In genomic region chr1:133181072-133182015, GRCm38 (mm10) we compare ENCODE assay signal across 8 mouse cellular contexts. TPM values are rescaled to one million over a fixed set of nuclear protein-coding genes. Genes with fewer than 3 reads are reported as not detected.
A peak's percentile ranks its signal among the peaks of the same experiment; 100 is the strongest.
DNase-seq lines count a peak whose midpoint lies in the region; ATAC-seq and TF ChIP-seq lines count a peak whose summit lies in the region.

No protein-coding gene starts in this region.

- H3K4me2 ChIP-seq in forebrain, embryonic 13.5 days, result peak overlapping the region; percentile 82
- H3K4me2 ChIP-seq in heart, postnatal 0 days (ENCODE audit: low read depth, low read length), result peak overlapping the region; percentile 69
- H3K4me2 ChIP-seq in liver, embryonic 15.5 days, result peak overlapping the region; percentile 50
- H3K4me2 ChIP-seq in neural tube, embryonic 14.5 days (ENCODE audit: low read depth, low read length), result peak overlapping the region; percentile 81

- H3K9ac ChIP-seq in forebrain, embryonic 13.5 days, result peak overlapping the region; percentile 82
- no peak overlapping the region for H3K9ac ChIP-seq in heart, postnatal 0 days (replicated peaks; ENCODE audit: low read depth, low read length)
- H3K9ac ChIP-seq in liver, embryonic 15.5 days, result no peak overlapping the region
- H3K9ac ChIP-seq in neural tube, embryonic 14.5 days (replicated peaks; ENCODE audit: low read depth, low read length), result peak overlapping the region; percentile 85

- peak overlapping the region; percentile 76 for H3K4me3 ChIP-seq in E14TG2a.4 (replicated peaks; ENCODE audit: low read length)
- peak overlapping the region; percentile 61 for H3K4me3 ChIP-seq in forebrain, embryonic 13.5 days
- peak overlapping the region; percentile 44 for H3K4me3 ChIP-seq in heart, postnatal 0 days (ENCODE audit: low read depth, low read length)
- H3K4me3 ChIP-seq in liver, embryonic 15.5 days (replicated peaks), result peak overlapping the region; percentile 29
- H3K4me3 ChIP-seq in neural tube, embryonic 14.5 days (ENCODE audit: low read depth, low read length), result peak overlapping the region; percentile 51

- WGBS in forebrain, embryonic 13.5 days, result under 1% methylated on average over 31 of the region's 31 CpGs
- under 1% methylated on average over 31 of the region's 31 CpGs for WGBS in heart, postnatal 0 days
- WGBS in liver, embryonic 15.5 days (ENCODE audit: insufficient replicate concordance), result 3% methylated on average over 31 of the region's 31 CpGs
- WGBS in neural tube, embryonic 14.5 days, result under 1% methylated on average over 31 of the region's 31 CpGs

- peak; percentile 36 for DNase-seq in c-Kit-positive CD71-negative TER-119-negative erythroid progenitor cells, embryonic 14.5 days (ENCODE audit: low read depth)
- DNase-seq in heart, postnatal 0 days (ENCODE audit: low spot score), result peak; percentile 73
- peak; percentile 85 to 90 for DNase-seq in kidney, postnatal 4 days
- DNase-seq in thymus, postnatal 10 days (ENCODE audit: low spot score in 2 of 2), result peak; percentile 72 to 84

- H3K9me3 ChIP-seq in E14TG2a.4 (ENCODE audit: low read length), result no peaks in the 10 kb centered on the region
- no peaks in the 10 kb centered on the region for H3K9me3 ChIP-seq in forebrain, embryonic 13.5 days (replicated peaks)
- no peaks in the 10 kb centered on the region for H3K9me3 ChIP-seq in heart, postnatal 0 days (replicated peaks; ENCODE audit: control insufficient read depth, low read length)
- no peaks in the 10 kb centered on the region for H3K9me3 ChIP-seq in liver, embryonic 15.5 days (replicated peaks)
- H3K9me3 ChIP-seq in neural tube, embryonic 14.5 days (ENCODE audit: control insufficient read depth, low read length), result no peaks in the 10 kb centered on the region

- peaks cover 46% of the 10 kb centered on the region for H3K4me1 ChIP-seq in E14TG2a.4 (replicated peaks; ENCODE audit: low read depth, low read length)
- H3K4me1 ChIP-seq in forebrain, embryonic 13.5 days, result peaks cover 48% of the 10 kb centered on the region
- no peaks in the 10 kb centered on the region; the same call in none of the 2 replicates for H3K4me1 ChIP-seq in heart, postnatal 0 days (ENCODE audit: control insufficient read depth, insufficient read depth)
- peaks cover 13% of the 10 kb centered on the region for H3K4me1 ChIP-seq in liver, embryonic 15.5 days (replicated peaks)
- H3K4me1 ChIP-seq in neural tube, embryonic 14.5 days (ENCODE audit: control insufficient read depth, insufficient read depth, low read length), result peaks cover 10% of the 10 kb centered on the region

- H3K36me3 ChIP-seq in E14TG2a.4 (ENCODE audit: insufficient read depth, low read length), result no peaks in the 10 kb centered on the region
- H3K36me3 ChIP-seq in forebrain, embryonic 13.5 days (ENCODE audit: poor library complexity, severe bottlenecking), result no peaks in the 10 kb centered on the region
- no peaks in the 10 kb centered on the region for H3K36me3 ChIP-seq in heart, postnatal 0 days (replicated peaks; ENCODE audit: control insufficient read depth, insufficient read depth, low read length)
- no peaks in the 10 kb centered on the region for H3K36me3 ChIP-seq in liver, embryonic 15.5 days (replicated peaks)
- H3K36me3 ChIP-seq in neural tube, embryonic 14.5 days (ENCODE audit: control insufficient read depth, insufficient read depth, low read length), result no peaks in the 10 kb centered on the region

- H3K27me3 ChIP-seq in E14TG2a.4 (ENCODE audit: insufficient read depth, low read length), result peaks cover 56% of the 10 kb centered on the region
- H3K27me3 ChIP-seq in forebrain, embryonic 13.5 days, result peaks cover 5% of the 10 kb centered on the region; the same call in 1 of the 2 replicates
- 0 out of 2 replicates have a peak, but pooled peaks cover 12% of the 10 kb centered on the region for H3K27me3 ChIP-seq in heart, postnatal 0 days (ENCODE audit: control insufficient read depth, insufficient read depth, low read length)
- H3K27me3 ChIP-seq in liver, embryonic 15.5 days, result peaks cover 59% of the 10 kb centered on the region
- no peaks in the 10 kb centered on the region for H3K27me3 ChIP-seq in neural tube, embryonic 14.5 days (ENCODE audit: control insufficient read depth, insufficient read depth, low read length)

- peak overlapping the region; percentile 99 for H3K27ac ChIP-seq in forebrain, embryonic 13.5 days
- no peak overlapping the region for H3K27ac ChIP-seq in heart, postnatal 0 days (ENCODE audit: low read depth)
- H3K27ac ChIP-seq in liver, embryonic 15.5 days (replicated peaks), result no peak overlapping the region
- H3K27ac ChIP-seq in neural tube, embryonic 14.5 days (ENCODE audit: low read depth, low read length), result peak overlapping the region; percentile 94

- TF ChIP-seq EP300 in heart, postnatal 0 days (IDR thresholded peaks at IDR 0.05; ENCODE audit: low read depth), result no peak

- TF ChIP-seq CTCF in E14TG2a.4 (conservative IDR thresholded peaks at IDR 0.05; ENCODE audit: low read length), result peak; percentile 58
- peak; percentile 93 for TF ChIP-seq CTCF in heart, postnatal 0 days (IDR thresholded peaks at IDR 0.05; ENCODE audit: low read depth)

- peak; percentile 76 for ATAC-seq in forebrain, embryonic 13.5 days
- peak; percentile 79 for ATAC-seq in heart, postnatal 0 days (ENCODE audit: insufficient read depth, low read depth)
- no peak for ATAC-seq in liver, embryonic 15.5 days (ENCODE audit: insufficient read depth)
- ATAC-seq in neural tube, embryonic 14.5 days (ENCODE audit: low read depth), result peak; percentile 86

RNA-seq across cellular contexts. Expression of gene Plekha6, which starts 17.3 kb away (rescaled TPM):
- polyA plus RNA-seq in forebrain, embryonic 13.5 days (2015; fragmentation: Nextera tagmentation; extraction: Ambion mirVana), result 13.5 and 14.9 TPM in 2 replicates
- total RNA-seq in heart, postnatal 0 days (2014; rRNA removed; ENCODE audit: low replicate concordance), result 19.2 and 36.1 TPM in 2 replicates
- 4.8 and 7.0 TPM in 2 replicates for polyA plus RNA-seq in heart, postnatal 0 days (2015; fragmentation: Nextera tagmentation; extraction: Ambion mirVana)
- 2.2 and 2.5 TPM in 2 replicates for polyA plus RNA-seq in liver, embryonic 15.5 days (2015; fragmentation: Nextera tagmentation; extraction: Ambion mirVana)
- polyA plus RNA-seq in neural tube, embryonic 14.5 days (2014; fragmentation: Nextera tagmentation; extraction: Ambion mirVana), result 25.5 and 27.9 TPM in 2 replicates

RNA-seq across cellular contexts. Expression of gene Ppp1r15b, which starts 50.4 kb away (rescaled TPM):
- polyA plus RNA-seq in forebrain, embryonic 13.5 days (2015; fragmentation: Nextera tagmentation; extraction: Ambion mirVana), result 34.8 and 38.6 TPM in 2 replicates
- 24.4 and 34.8 TPM in 2 replicates for total RNA-seq in heart, postnatal 0 days (2014; rRNA removed; ENCODE audit: low replicate concordance)
- polyA plus RNA-seq in heart, postnatal 0 days (2015; fragmentation: Nextera tagmentation; extraction: Ambion mirVana), result 10.5 and 12.2 TPM in 2 replicates
- 39.1 and 45.5 TPM in 2 replicates for polyA plus RNA-seq in liver, embryonic 15.5 days (2015; fragmentation: Nextera tagmentation; extraction: Ambion mirVana)
- polyA plus RNA-seq in neural tube, embryonic 14.5 days (2014; fragmentation: Nextera tagmentation; extraction: Ambion mirVana), result 25.9 and 37.1 TPM in 2 replicates

Comparison
In these comparisons a context has a peak if more than half of its experiments do, and no peak if none do; other contexts are left out.
1. DNase-seq: peak in every context shown above with its lines; median percentile 88 in kidney, postnatal 4 days; 78 in thymus, postnatal 10 days; 73 in heart, postnatal 0 days; 36 in c-Kit-positive CD71-negative TER-119-negative erythroid progenitor cells, embryonic 14.5 days.
2. H3K27ac ChIP-seq: peak in forebrain, embryonic 13.5 days (single experiment) and neural tube, embryonic 14.5 days (single experiment); none in heart, postnatal 0 days (single experiment) and liver, embryonic 15.5 days (single experiment).
3. H3K9ac ChIP-seq: peak in forebrain, embryonic 13.5 days (single experiment) and neural tube, embryonic 14.5 days (single experiment); none in heart, postnatal 0 days (single experiment) and liver, embryonic 15.5 days (single experiment).
4. Peak in every context shown above with its lines, with median percentiles within 50 percentile points of each other: H3K4me3 ChIP-seq and H3K4me2 ChIP-seq.